Mouse (Mus musculus) hindbrain, embryonic 10.5 days (tissue): ENCODE measurements around the gene Eif4e2. TPM values are rescaled to one million over a fixed set of nuclear protein-coding genes. Genes with fewer than 3 reads are reported as not detected.

Source experiments
- DNase-seq: peaks from one replicate; pipeline ENCODE4 v3.0.0-alpha.2; 2017; ENCODE audit warnings: low spot score
- H3K27ac ChIP-seq: fragments of 300-500 bp; sonication (generic); 2 replicates; pipeline ENCODE4 v1.5.1; 2016; ENCODE audit warnings: mild to moderate bottlenecking, moderate library complexity
- H3K27me3 ChIP-seq: fragments of 300-500 bp; sonication (generic); 2 replicates; pipeline ENCODE4 v1.6.1; 2016; ENCODE audit warnings: mild to moderate bottlenecking; ENCODE audit not compliant: poor library complexity, insufficient read depth, severe bottlenecking
- H3K36me3 ChIP-seq: fragments of 300-500 bp; sonication (generic); 2 replicates; pipeline ENCODE4 v1.6.1; 2016; ENCODE audit warnings: mild to moderate bottlenecking, moderate library complexity
- H3K4me1 ChIP-seq: fragments of 300-500 bp; sonication (generic); replicated peaks from 2 replicates; pipeline ENCODE4 v1.6.1; 2016; ENCODE audit warnings: mild to moderate bottlenecking
- H3K4me3 ChIP-seq: fragments of 300-500 bp; sonication (generic); 2 replicates; pipeline ENCODE4 v1.5.1; 2016; ENCODE audit warnings: mild to moderate bottlenecking, moderate library complexity
- H3K9me3 ChIP-seq: fragments of 300-500 bp; sonication (generic); 2 replicates; pipeline ENCODE4 v1.6.1; 2016; ENCODE audit warnings: mild to moderate bottlenecking, moderate library complexity
- WGBS: fragments of 180-500 bp; shearing (Covaris S2); methylation state at CpG from one replicate; pipeline ENCODE4 v1.1.7; 2016; 5-methylcytosine and 5-hydroxymethylcytosine counted together
- polyA plus RNA-seq: library from polyadenylated mRNA; unstranded; fragments of >200 nt; fragmentation: Nextera tagmentation; extraction: Ambion mirVana; gene quantifications from 2 replicates; pipeline ENCODE4 v1.2.1, GENCODE M21; 2016

Eif4e2 gene
- 172 and 173 TPM in 2 replicates for polyA plus RNA-seq

DNA sequence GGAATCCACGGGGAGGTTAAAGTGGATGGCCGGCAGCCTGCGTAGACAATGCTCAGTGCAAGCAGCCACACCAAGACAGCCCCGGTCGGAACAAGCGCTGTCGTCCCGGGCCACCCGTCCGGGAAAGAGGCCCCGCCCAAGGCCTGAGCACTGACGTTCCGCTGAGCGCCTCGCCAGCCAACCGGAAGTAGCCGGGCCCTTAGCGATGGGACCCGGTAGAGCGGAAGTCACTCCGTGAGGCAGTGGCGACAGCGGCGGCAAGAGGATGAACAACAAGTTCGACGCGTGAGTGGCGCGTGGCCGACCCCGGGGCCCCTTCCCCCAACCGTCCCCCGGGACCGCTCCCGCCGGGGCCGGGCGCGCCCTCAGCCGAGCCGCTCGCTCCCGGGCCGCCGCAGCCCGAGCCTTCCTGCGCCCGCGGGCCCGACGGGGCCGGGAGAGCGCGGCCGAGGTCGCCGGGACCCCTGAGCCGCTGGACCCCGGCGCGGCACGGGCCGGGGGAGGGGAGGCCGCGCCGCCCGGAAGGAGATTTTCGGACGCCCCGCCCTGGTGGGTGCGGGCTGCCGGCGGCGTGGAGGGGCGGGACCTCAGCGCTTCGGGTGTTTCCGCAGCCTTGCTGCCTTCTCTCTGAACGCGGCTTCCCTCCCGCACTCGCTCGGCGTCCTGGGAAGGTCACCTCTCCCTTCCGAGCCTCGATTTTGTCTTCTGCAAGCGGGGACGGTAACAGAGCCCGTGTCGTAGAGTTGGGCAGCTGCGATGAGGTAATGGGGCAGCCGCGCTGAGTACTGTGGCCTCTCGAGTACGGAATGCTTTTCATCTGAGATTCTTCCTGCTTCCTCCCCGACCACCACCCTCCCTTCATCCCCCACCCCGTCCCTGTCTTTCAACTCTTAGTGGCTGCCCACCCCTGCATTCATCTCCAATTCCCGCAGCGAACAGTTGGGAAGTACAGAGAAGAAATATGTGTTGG lies at the start of gene Eif4e2:
TSS of gene Eif4e2 (plus strand) at position 180 of the 970 bp plus-strand sequence.
- Histone ChIP-seq H3K27me3 (peaks cover 2% of the 10 kb centered on the region; the same call in 1 of the 2 replicates), H3K27ac (peak within 1 kb of the TSS; percentile 99), H3K4me3 (peak within 1 kb of the TSS; percentile 75), H3K9me3 (no peaks in the 10 kb centered on the region), H3K4me1 (peaks cover 32% of the 10 kb centered on the region), H3K36me3 (peaks cover 23% of the 10 kb centered on the region)
- WGBS, result under 1% methylated on average over 94 of the region's 99 CpGs
- DNase-seq, result peak; percentile 95

DNA sequence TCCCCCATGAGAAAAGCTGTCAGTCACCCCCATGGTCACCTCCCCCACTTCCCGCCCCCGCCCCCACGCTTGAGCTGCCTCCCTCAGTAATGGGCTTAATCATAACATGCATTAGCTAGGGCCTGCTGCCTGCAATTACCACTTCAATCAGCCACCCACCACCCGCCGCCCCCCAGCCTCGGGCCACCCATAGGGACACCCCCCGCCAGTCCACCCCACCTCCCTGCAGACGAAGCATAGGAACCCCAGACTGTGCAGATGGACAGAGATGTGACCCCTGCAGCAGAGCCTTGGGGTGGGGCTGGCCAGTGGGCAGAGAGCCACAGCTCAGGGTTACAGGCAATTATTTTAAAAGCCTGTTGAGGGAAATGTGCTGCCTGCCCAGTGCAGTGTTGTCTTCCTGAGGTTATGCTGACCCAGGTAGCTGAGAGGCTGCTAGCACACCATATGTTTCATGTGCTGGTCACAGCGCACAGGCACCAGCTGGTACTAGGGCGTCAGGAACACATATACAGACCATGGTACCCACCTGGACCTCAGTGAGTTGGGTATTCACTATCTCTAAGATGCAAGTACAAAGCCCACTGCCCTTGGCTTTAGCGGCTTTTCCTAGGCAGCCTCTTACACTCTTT lies 49.4 kb upstream of the Eif4e2 start:
- no peak for DNase-seq
- peak overlapping the region; percentile 35 for H3K27ac ChIP-seq
- H3K9me3 ChIP-seq, result no peaks in the 10 kb centered on the region
- 36% methylated on average over 11 of the region's 11 CpGs for WGBS
- H3K27me3 ChIP-seq, result peaks cover 68% of the 10 kb centered on the region
- peaks cover 13% of the 10 kb centered on the region for H3K4me1 ChIP-seq
- H3K36me3 ChIP-seq, result no peaks in the 10 kb centered on the region
- no peak overlapping the region for H3K4me3 ChIP-seq

DNA sequence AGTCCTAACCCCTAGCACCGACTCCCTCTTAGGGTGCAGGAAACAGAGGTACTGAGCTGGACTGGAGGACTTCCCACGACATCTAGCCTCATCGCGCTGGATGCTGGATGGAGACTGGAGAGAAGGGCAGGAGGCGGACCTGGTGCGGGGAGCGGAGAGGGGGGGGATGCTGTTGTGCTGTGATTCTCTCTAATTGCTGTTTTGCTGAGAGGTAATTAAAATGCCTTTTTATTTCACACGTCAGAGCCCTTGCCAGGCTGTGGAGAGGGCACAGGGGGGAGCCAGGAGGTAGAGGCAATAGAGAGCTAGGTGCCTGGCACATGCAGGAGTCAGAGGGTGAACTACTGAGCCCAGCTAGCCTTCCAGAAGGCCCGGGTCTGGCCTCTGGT lies 48.9 kb upstream of the Eif4e2 start:
- 56% methylated on average over 9 of the region's 9 CpGs for WGBS
- Histone ChIP-seq H3K4me3 (no peak overlapping the region), H3K36me3 (no peaks in the 10 kb centered on the region), H3K27me3 (peaks cover 69% of the 10 kb centered on the region), H3K4me1 (peaks cover 18% of the 10 kb centered on the region), H3K9me3 (no peaks in the 10 kb centered on the region), H3K27ac (peak overlapping the region; percentile 35; the same call in 1 of the 2 replicates)
- no peak for DNase-seq

DNA sequence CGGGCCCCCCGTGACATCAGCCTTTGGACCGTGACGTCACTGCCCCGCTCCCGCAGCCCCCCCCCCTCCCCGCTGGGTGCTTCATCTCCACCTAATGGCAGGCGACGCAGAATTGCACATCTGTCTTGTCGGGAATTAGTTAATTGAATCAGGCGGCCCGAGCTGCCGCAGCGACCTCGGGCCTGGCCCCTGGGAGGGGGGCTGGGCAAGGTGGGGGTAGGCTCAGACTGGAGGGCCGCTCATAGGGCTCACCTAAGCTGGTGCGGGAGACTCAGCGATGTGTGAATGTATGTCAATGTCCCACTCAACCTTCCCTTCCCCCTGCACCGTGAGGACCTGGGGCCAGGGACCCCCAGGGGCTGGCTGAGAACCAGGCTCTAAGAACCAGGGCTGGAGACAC lies 43.3 kb upstream of the Eif4e2 start:
- no peaks in the 10 kb centered on the region for H3K36me3 ChIP-seq
- peaks cover 85% of the 10 kb centered on the region for H3K27me3 ChIP-seq
- peak overlapping the region; percentile 16; the same call in 1 of the 2 replicates for H3K4me3 ChIP-seq
- peaks cover 49% of the 10 kb centered on the region for H3K4me1 ChIP-seq
- WGBS, result 14% methylated on average over 19 of the region's 19 CpGs
- no peaks in the 10 kb centered on the region for H3K9me3 ChIP-seq
- peak overlapping the region; percentile 62 for H3K27ac ChIP-seq
- DNase-seq, result peak; percentile 19

DNA sequence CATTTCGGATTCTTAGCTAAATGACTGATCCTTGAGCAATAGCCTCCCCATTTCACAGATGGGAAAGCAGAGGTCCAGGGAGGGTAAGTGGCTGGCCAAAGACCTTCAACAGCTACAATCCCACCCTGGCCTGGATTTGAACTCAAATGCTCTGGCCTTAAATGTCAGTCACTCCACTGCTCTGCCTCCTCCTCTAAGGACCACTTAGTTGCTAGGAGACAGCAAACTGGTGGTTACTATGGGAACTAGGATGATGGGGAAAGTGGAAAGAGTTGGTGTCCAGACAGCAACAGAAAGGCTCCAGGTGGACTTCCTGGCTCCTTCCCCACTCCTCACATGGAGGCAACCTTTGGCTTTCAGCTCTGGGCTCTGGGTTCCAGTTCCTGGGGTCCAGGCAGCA lies 42.4 kb upstream of the Eif4e2 start:
- Histone ChIP-seq H3K4me3 (no peak overlapping the region), H3K36me3 (no peaks in the 10 kb centered on the region), H3K9me3 (no peaks in the 10 kb centered on the region), H3K4me1 (peaks cover 57% of the 10 kb centered on the region), H3K27ac (no peak overlapping the region), H3K27me3 (peaks cover 81% of the 10 kb centered on the region)
- DNase-seq, result no peak
- WGBS, result 76% methylated on average over 1 of the region's 1 CpGs

DNA sequence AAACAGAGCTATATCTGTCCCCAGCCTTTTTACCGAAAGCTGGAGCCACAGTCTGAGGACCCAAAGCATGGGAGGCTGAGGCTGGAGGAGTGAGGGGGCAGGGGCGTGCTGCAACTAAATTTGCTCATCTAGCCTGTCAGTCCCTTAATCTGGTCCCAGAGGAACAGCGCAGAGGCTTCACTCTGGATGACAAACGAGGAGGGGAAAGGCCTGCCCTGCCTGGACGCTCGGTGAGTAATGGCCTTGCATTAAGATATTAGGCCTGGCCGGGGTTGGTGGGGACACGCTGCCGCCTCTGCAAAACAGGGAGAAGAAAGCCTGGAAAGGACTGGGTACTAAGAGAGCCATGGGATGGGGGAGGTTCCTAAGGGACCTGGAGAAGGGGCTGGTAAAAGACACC lies 41.4 kb upstream of the Eif4e2 start:
- peak overlapping the region; percentile 66 for H3K27ac ChIP-seq
- H3K9me3 ChIP-seq, result no peaks in the 10 kb centered on the region
- no peak overlapping the region for H3K4me3 ChIP-seq
- H3K4me1 ChIP-seq, result peaks cover 59% of the 10 kb centered on the region
- no peaks in the 10 kb centered on the region for H3K36me3 ChIP-seq
- peaks cover 76% of the 10 kb centered on the region for H3K27me3 ChIP-seq
- WGBS, result 49% methylated on average over 9 of the region's 9 CpGs
- peak; percentile 15 for DNase-seq

DNA sequence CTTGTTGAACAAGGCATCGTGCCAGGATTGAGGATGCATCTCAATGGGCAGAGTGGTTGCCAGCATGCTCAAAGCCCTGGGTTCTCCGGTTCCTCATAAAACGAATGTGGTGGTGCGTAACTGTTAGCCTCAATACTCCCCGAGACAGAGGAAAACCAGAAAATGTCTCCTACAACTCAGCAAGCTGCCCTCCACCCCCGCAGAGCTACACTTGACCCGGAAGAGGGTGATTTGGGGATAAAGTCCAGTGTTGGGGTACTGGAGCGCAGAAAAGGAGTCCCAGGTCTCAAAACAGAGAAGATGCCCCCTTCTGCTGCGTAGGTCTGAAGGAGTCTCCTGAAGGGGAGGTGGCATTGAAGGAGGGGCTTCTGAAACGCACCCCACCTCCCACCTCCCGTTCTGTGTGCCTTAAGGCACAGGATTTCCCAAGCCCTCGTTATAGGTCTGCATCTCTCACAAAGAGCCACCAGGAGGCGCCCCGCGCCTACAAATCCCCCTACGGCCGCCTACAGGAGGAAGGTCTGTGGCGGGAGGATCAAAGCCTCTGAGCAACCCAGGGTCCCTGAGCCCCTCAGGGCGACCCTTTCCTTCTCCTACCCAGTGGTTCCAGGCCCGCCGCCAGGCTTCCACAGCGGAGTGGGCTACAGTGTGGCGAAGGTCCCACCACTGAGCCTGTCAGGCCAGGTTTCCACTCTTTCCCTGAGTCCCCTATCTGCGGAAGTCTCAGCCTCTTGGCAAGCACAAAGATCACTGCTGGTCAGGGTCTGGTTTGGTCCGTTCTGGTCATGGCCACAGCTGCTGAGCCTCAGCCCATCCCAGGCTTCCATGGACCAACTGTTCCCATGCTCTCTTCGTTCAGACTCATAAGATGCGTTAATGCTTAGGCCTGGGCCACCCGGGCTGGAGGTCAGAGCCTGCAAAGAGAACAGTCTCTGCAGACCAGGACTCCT lies 39.4 kb upstream of the Eif4e2 start:
- DNase-seq, result peak; percentile 82
- WGBS, result 25% methylated on average over 28 of the region's 28 CpGs
- Histone ChIP-seq H3K27ac (peak overlapping the region; percentile 50; the same call in 1 of the 2 replicates), H3K9me3 (no peaks in the 10 kb centered on the region), H3K36me3 (no peaks in the 10 kb centered on the region), H3K4me1 (peaks cover 58% of the 10 kb centered on the region), H3K4me3 (0 out of 2 replicates have a peak overlapping the region, but pooled peaks have one; percentile 14), H3K27me3 (peaks cover 68% of the 10 kb centered on the region)

DNA sequence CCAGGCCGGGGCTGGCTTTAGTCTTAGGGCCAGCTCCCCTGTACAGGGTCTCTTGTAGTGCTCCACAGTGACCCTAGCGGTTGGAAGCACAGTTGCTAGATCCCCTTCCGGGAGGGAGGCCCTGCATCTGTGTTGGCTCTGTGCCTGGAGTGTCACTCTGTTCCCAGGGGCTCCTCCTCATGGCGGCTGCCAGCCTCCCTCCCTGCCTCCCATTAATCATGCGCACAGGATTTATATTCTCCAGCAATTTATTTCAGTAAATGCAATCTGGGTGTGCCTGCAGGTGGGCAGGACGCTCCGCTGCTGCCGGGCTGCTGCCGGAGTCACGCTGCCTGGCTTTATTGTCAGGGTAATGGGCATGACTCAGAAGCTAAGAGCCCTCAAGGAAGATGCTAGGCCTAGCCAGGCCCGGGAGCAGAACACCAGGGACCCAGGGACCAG lies 37.8 kb upstream of the Eif4e2 start:
- Histone ChIP-seq H3K27ac (peak overlapping the region; percentile 3; the same call in 1 of the 2 replicates), H3K36me3 (no peaks in the 10 kb centered on the region), H3K4me3 (peak overlapping the region; percentile 18; the same call in 1 of the 2 replicates), H3K4me1 (peaks cover 42% of the 10 kb centered on the region), H3K9me3 (no peaks in the 10 kb centered on the region), H3K27me3 (peaks cover 66% of the 10 kb centered on the region)
- WGBS, result 18% methylated on average over 11 of the region's 11 CpGs
- DNase-seq, result peak; percentile 69

DNA sequence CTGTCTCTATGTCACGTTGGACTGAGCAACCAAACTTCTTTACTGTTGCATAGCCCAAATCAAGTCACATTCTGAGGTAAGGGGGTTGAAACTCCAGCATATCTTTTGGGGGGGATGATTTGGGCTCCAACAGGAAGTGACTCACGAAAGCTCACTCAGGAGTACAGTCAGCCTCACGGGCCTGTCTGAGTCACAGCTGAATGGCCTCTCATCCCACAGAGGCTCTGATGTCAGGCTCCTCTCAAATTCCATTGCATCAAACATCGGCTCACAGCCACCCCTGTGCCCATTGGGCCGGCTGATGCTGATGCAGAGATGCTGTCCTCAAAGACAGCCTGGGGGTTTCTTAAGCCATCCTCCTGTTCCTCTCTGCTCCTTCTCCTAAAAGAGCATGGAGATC lies 32.8 kb upstream of the Eif4e2 start:
- H3K4me1 ChIP-seq, result peaks cover 32% of the 10 kb centered on the region
- H3K4me3 ChIP-seq, result no peak overlapping the region
- H3K9me3 ChIP-seq, result no peaks in the 10 kb centered on the region
- H3K36me3 ChIP-seq, result no peaks in the 10 kb centered on the region
- WGBS, result 65% methylated on average over 5 of the region's 5 CpGs
- H3K27ac ChIP-seq, result no peak overlapping the region
- DNase-seq, result no peak
- H3K27me3 ChIP-seq, result peaks cover 74% of the 10 kb centered on the region

DNA sequence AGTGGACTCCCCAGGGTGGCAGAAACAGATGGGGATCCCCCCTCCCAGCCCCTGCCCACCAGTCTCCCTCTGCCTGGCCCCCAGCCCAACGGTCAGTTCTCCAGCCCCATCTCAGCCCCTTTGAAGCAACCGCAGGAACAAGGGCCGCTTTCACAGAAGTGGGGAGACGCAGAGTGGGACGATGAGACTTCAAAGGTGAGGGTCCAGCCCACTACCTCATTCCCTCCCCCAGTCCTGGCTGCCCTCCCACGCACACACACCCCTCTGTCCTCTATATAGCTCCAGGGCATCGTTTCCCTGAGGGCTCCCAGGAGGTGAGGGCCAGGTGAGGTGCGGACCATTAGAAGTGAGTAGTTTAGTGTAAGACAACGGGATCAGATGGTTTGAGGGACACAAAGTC lies 30.7 kb upstream of the Eif4e2 start, which contains the start of gene Prss56:
TSS of gene Prss56 (plus strand) at position 301 of the 400 bp plus-strand sequence.
- DNase-seq, result no peak
- 55% methylated on average over 9 of the region's 9 CpGs for WGBS
- no peaks in the 10 kb centered on the region for H3K9me3 ChIP-seq
- H3K36me3 ChIP-seq, result no peaks in the 10 kb centered on the region
- H3K27ac ChIP-seq, result 0 out of 2 replicates have a peak within 1 kb of the TSS, but pooled peaks have one; percentile 12
- peaks cover 40% of the 10 kb centered on the region for H3K4me1 ChIP-seq
- H3K4me3 ChIP-seq, result no peak within 1 kb of the TSS
- peaks cover 83% of the 10 kb centered on the region for H3K27me3 ChIP-seq

DNA sequence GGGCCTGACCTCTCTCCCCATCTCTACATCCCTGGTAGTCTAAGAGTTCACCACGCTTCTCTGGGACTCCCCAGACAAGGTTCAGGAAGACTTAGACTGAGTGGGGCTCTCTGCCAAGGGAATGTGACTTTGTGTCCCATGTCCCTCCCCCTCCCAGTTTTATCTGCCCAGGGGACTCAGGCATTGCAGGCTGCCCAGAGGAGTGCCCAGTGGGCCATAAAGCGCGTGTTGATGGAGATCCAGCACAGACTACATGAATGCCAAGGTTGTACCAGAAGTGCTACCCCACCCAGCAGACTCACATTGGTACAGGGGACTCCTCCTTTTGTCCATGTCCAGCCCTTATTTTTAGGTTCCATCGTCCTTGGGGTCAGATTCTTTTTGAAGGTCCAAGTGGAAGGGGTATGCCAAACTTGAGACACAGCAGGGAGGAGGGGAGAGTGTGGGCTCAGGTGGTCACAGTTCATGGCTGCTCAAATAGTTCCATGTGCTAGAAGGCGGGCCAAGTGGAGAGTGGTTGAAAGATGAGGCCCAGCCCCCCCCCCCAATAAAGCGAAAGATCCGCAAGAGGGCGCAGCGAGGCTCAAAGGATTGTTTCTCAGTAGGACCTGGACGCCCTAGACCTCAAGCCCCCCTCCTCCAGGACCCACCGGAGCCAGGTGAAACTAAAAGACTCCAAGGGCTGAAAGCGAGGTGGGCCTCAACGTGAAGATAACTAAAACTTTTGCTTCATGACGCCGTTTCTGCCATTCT lies 29.5 kb upstream of the Eif4e2 start:
- H3K9me3 ChIP-seq, result no peaks in the 10 kb centered on the region
- H3K4me1 ChIP-seq, result peaks cover 40% of the 10 kb centered on the region
- no peaks in the 10 kb centered on the region for H3K36me3 ChIP-seq
- H3K4me3 ChIP-seq, result peak overlapping the region; percentile 7; the same call in 1 of the 2 replicates
- WGBS, result 28% methylated on average over 15 of the region's 15 CpGs
- peaks cover 95% of the 10 kb centered on the region for H3K27me3 ChIP-seq
- peak; percentile 17 for DNase-seq
- H3K27ac ChIP-seq, result no peak overlapping the region
